Mouse (Mus musculus) layer of hippocampus, adult 11-12 months (tissue): ENCODE measurements around the gene Rab22a.
A peak's percentile ranks its signal among the peaks of the same experiment; 100 is the strongest.

Experiments
- DNase-seq: peaks from one replicate; pipeline ENCODE4 v3.0.0; 2022; ENCODE audit warnings: low spot score

Gene Rab22a

GRCm38 (mm10) chr2:173722251-173722857 lies 62.8 kb downstream of the Rab22a start:
- DNase-seq = no peak

GRCm38 (mm10) chr2:173724382-173724781 lies 64.8 kb downstream of the Rab22a start:
- DNase-seq = no peak

GRCm38 (mm10) chr2:173724940-173725807 lies 65.6 kb downstream of the Rab22a start:
- no peak for DNase-seq

GRCm38 (mm10) chr2:173725819-173726218 lies 66.3 kb downstream of the Rab22a start:
- DNase-seq = no peak

GRCm38 (mm10) chr2:173730444-173730966 lies 70.9 kb downstream of the Rab22a start:
- DNase-seq = no peak

- DNase-seq = no peak
Measured at GRCm38 (mm10) chr2:173734426-173734825, 74.9 kb downstream of the Rab22a start.

GRCm38 (mm10) chr2:173737222-173737989 lies 77.8 kb downstream of the Rab22a start, which contains the start of gene Vapb:
Gene Vapb (plus strand): TSS chr2:173737511.
- peak; percentile 99 for DNase-seq

GRCm38 (mm10) chr2:173738232-173738631 lies 78.7 kb downstream of the Rab22a start:
- no peak for DNase-seq

GRCm38 (mm10) chr2:173739107-173739506 lies 79.5 kb downstream of the Rab22a start:
- no peak for DNase-seq

GRCm38 (mm10) chr2:173742090-173742489 lies 82.5 kb downstream of the Rab22a start:
- DNase-seq = no peak

- DNase-seq = no peak
Measured at GRCm38 (mm10) chr2:173742744-173743143, 83.2 kb downstream of the Rab22a start.

GRCm38 (mm10) chr2:173744070-173744815 lies 84.7 kb downstream of the Rab22a start:
- DNase-seq = no peak

- DNase-seq = no peak
Measured at GRCm38 (mm10) chr2:173748961-173749659, 89.5 kb downstream of the Rab22a start.

- DNase-seq = no peak
Measured at GRCm38 (mm10) chr2:173755433-173756144, 96.0 kb downstream of the Rab22a start.
